Mouse (Mus musculus): Measurements from ENCODE around the gene Soga3.

Soga3 gene

DNA sequence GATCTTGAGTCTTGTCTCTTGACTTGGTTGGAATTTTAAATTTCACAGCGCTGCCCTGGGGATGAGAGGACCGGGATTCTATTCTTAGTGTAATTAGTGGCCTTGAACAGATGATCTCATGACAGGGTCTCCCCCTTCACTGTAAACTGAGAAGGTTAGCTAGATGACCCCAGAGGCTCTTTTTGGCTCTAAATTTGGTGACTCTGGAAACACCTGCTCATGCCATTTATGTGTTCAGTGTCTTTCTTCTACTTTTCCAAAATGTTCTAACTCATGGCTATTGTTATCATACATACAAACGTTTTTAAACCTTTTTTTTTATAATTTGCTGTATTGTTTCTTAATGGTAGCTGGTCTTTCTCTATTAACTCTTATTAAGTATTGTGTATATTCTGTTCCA, 65.1 kb downstream of the Soga3 start:
- no peak for DNase-seq (ENCODE audit: low read depth, low spot score)

DNA sequence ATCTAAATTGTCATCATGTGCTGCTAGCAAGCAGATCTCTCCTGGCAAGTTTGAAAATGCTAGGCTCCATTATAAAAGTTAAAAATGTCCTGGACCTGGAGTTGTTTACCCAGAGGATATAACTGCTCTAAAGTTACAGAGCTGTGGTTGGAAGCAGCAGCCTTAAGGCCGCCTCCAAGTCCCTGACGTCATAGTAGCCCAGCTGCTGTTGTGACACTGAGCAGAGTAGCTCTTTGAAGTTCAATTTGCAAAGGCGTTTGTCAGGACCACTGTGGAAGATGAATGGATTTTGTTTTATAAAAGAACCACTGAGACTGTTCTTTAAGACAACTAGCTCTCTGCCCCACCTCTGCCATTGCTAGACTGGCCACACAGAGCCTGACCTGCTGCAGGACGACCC, 67.8 kb downstream of the Soga3 start, which contains the start of gene 9330159F19Rik:
Gene 9330159F19Rik (plus strand): TSS at position 154 of the 400 bp plus-strand sequence.
- DNase-seq (ENCODE audit: low read depth, low spot score), result no peak

DNA sequence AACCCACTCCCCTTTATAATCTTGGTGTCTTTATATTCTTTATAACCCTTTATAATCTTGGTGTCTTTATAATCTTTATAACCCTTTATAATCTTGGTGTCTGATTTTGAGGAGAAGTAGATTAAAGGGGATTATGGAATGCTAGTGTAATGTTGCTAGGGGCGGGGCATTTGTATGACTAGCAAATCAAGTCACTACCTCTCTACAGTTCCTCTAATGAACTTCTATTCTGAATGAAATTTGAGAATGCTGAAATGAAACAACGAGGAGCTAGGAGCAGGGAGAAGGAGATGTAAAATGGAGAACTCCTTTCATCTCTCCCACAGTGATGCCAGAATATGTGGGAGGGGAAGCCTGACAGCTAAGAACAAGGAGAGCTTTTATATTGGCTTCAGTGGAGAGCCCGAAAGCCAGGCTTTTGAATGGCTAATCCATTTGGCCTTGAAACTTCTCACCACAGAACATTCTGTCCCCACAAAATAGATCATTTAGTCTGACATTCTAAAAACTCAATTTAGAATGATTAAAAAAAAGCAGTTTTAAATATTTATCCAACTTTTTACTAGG, 70.0 kb downstream of the Soga3 start:
- no peak for DNase-seq (ENCODE audit: low read depth, low spot score)

DNA sequence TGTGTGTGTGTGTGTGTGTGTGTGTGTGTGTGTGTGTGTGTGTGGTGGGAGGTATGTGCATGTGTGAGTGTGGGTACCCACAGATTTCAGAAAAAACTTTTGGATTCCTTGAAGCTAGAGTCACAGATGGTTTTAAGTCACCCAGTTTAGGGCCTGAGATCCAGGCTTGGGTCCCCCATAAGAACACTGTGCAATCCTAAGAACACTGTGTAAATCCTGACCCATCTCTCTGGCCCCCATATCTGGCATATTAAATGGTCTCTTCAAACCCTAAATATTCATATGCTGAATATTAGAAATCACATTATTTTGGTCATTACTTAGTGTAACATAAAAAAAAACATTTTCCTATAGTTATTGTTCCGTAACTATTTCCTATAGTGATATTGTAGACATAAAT, 73.3 kb downstream of the Soga3 start:
- DNase-seq (ENCODE audit: low read depth, low spot score), result no peak

DNA sequence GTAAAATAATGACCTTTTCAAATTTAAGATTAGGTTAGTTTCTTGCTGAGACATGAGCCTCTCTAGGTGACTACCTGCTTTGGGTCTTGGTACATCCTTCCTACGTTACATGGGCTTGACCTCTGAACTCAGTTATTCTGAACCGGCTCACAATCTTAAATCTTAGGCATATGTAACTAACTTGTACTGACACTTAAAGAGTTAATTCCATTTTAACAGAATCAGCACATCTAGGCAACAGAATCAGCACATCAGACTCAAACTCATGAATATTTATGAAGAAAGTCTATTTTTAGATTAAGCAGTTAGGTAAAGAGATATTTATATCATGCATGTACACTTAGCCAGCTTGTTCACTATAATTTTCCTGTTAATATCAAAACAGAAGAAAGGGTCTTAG, 73.8 kb downstream of the Soga3 start:
- DNase-seq (ENCODE audit: low read depth, low spot score), result no peak

DNA sequence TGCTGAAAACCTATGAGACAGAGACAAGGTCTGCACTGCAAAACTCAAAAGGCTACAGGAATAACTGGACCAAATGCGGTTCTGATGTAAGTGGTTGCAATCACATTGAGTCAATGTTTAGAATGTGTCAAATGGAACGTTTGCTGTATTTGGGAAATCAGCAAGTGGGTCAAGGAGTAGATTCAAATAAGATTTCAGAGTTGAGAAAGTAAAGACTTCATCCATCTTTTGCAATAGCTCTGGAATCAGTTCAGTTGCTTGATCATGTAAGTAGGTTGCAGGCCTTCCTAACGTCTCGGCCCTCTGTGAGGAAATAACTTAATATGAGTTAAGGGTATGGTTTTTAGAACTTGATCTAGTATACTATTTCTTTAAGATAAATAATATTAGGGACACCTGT, 81.7 kb downstream of the Soga3 start:
- no peak for DNase-seq (ENCODE audit: low read depth, low spot score)

DNA sequence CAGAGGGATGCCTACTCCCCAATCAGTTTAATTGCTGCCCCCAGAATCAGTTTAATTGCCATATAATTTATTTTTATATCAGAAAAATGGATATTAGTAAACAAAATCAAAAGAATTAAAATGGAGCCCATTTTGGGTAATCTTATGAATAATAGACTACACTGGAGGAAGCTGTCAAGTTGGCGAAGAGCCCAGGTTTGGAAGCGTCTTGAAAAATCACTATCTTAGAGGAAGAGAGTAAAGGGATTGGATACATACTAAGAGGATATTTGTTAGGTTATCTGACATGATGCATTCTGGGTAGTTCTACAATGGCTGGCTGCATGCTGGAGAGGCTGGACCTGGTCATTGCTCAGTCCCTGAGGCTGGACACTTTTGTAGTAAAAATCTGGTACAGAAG, 87.6 kb downstream of the Soga3 start:
- DNase-seq (ENCODE audit: low read depth, low spot score), result no peak
